Mouse (Mus musculus) colon, adult 2 months (tissue): ENCODE data around the gene AW209491. TPM values are rescaled to one million over a fixed set of nuclear protein-coding genes. Genes with fewer than 3 reads are reported as not detected.

Source experiments
- polyA plus RNA-seq: library from polyadenylated mRNA; depleted of rRNA; stranded (reverse); fragments of >200 nt; gene quantifications from 2 replicates; pipeline ENCODE4 v1.2.3, GENCODE M21; 2012; rRNA removed

The AW209491 gene
- 2.7 and 2.8 TPM in 2 replicates for polyA plus RNA-seq

DNA sequence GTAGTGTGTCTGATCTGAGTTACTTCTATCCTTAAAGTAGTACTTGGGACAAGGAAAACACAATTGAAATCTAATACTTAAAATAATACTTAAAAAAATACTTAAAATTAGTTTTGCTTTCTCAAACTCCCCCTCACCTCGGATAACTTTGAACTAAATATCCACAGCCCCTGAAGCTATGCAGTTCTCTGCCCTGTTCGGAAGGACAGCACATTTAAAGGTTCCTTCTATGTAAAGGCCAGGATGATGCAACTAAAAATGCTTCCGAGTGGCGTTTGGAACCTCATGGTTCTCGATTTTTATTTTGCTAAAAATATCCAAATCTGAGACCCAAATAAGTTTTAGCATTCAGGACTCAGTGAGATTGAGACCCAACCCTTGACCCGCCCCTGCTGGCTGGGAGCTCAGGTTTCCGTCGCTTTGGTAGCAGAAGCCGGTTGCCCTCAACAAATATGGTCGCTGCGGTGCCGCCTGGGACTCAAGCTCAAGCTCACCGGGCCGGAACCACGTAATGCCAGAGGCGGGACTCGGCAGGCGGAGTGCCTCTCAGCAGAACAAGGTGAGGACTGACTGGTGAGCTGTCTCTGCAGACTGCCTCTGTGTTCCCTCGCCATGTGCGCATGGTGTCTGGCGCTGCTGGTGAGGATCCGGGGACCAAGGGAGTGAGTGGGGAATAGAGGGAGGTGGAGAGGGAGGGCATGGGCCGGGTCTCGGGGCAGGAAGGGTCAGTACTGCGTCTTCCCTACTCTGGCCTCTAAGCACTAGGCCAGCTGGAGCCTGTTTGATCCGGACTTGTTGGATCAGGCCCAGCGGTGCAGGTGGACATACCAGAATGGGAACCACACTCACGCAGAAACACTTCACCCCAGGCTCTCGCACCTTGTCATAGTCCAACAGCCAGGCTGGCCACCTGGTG is at the start of gene AW209491:
Gene AW209491, plus strand, starts transcription at position 429 of the 916 bp plus-strand sequence.

GRCm38 (mm10) chr13:14612926-14613529 is 16.9 kb upstream of the AW209491 start, which contains the start of the genes Mrpl32 and Psma2:
Mrpl32 (minus strand) TSS chr13:14613165.
Psma2 (plus strand) TSS chr13:14613240.

Other genes starting within 250 kb of the AW209491 start
- gene Hecw1, start 106.9 kb upstream of the AW209491 start, polyA plus RNA-seq = 0.12 and 0.30 TPM in 2 replicates
- 5.0 and 5.5 TPM in 2 replicates for gene Mrpl32, start 17.0 kb upstream of the AW209491 start, polyA plus RNA-seq
- gene Psma2, start 16.9 kb upstream of the AW209491 start, polyA plus RNA-seq = 16.7 and 19.5 TPM in 2 replicates